Mouse (Mus musculus) CH12.LX (cell line): Measurements from ENCODE around the gene Nme9.

Experiments used
- CHD1 ChIP-seq: IDR thresholded peaks from 2 replicates; pipeline ENCODE4 v1.6.1; 2012; ENCODE audit warnings: low read depth, low read length, improper control_type of control experiment, inconsistent platforms
- CHD2 ChIP-seq: IDR thresholded peaks from 2 replicates; pipeline ENCODE4 v1.6.1; 2011; ENCODE audit warnings: low read length, improper control_type of control experiment
- CTCF ChIP-seq, 2 experiments: IDR thresholded peaks in 1 of 2; conservative IDR thresholded peaks in 1 of 2; 2 replicates each; pipeline ENCODE4 v1.5.1; 2011 to 2012; ENCODE audit warnings: low read depth in 2 of 2, low read length in 2 of 2, improper control_type of control experiment in 1 of 2, inconsistent platforms in 1 of 2, mild to moderate bottlenecking in 1 of 2, moderate library complexity in 1 of 2
- MAFK ChIP-seq: IDR thresholded peaks from 2 replicates; pipeline ENCODE4 v1.6.1; 2011; ENCODE audit warnings: low read length, improper control_type of control experiment; ENCODE audit not compliant: insufficient replicate concordance
- MYC ChIP-seq: IDR thresholded peaks from 2 replicates; pipeline ENCODE4 v1.6.1; 2011; ENCODE audit warnings: low read depth, mild to moderate bottlenecking, improper control_type of control experiment, low read length

- TF ChIP-seq MAFK = no peak
- no peak for TF ChIP-seq CHD1
- TF ChIP-seq CTCF (conservative IDR thresholded peaks at IDR 0.05 in 1 of 2, IDR thresholded peaks at IDR 0.05 in 1 of 2; ENCODE audit: low read depth in 2 of 2, low read length in 2 of 2) = no peak
- no peak for TF ChIP-seq MYC
- TF ChIP-seq CHD2 = no peak
Observed at GRCm38 (mm10) chr9:99485144-99485543, 33.9 kb downstream of the Nme9 start.
